In genomic region chr17:33681767-33682166, GRCm38 (mm10) we compare ENCODE assay signal across 13 mouse cellular contexts. TPM values are rescaled to one million over a fixed set of nuclear protein-coding genes. Genes with fewer than 3 reads are reported as not detected.
DNase-seq lines count a peak whose midpoint lies in the region; ATAC-seq and TF ChIP-seq lines count a peak whose summit lies in the region.
"Had no signal": no experiment of that assay in that cellular context is flagged by ENCODE, and none has a peak within 500 bp of the region (broad histone marks: within the 10 kb centered on the region; RNA-seq: fewer than 3 reads in every experiment).

No protein-coding gene starts in this region.

- no peak for TF ChIP-seq RAD21 in CH12.LX (IDR thresholded peaks at IDR 0.05; ENCODE audit: low read depth, low read length)

- DNase-seq in heart, postnatal 36 days, result no peak
- DNase-seq in CH12.LX (ENCODE audit: extremely low read depth), result no peak
- DNase-seq in liver, embryonic 14.5 days (ENCODE audit: low read depth in 3 of 3, low spot score in 3 of 3), result no peak
- no peak for DNase-seq in left cerebral cortex, adult 2 months (ENCODE audit: extremely low spot score in 1 of 2, low spot score in 2 of 2)
- DNase-seq in thymus, postnatal 4 days, result no peak
- no peak for DNase-seq in lung, postnatal 0 days (ENCODE audit: low spot score)
- DNase-seq: cerebellum, postnatal 36 days; kidney, postnatal 14 days; left cerebral cortex, postnatal 4 days had no signal

- no peak overlapping the region for H3K9ac ChIP-seq in heart, embryonic 15.5 days
- no peak overlapping the region; the same call in 1 of the 2 replicates for H3K9ac ChIP-seq in CH12.LX (ENCODE audit: insufficient read depth, low read depth)
- H3K9ac ChIP-seq in forebrain, embryonic 13.5 days, result no peak overlapping the region
- no peak overlapping the region; the same call in 1 of the 2 replicates for H3K9ac ChIP-seq in liver, embryonic 14.5 days (replicated peaks)
- no peak overlapping the region for H3K9ac ChIP-seq in lung, postnatal 0 days (replicated peaks; ENCODE audit: low read depth)

- dilution Hi-C loops in CH12.LX (cut with MboI; ENCODE audit: extremely low pct_ligation_motif_present, extremely low pct_unique_long_range_greater_than_20kb, low sequenced_read_pairs), result no loop called here

- no peaks in the 10 kb centered on the region for H3K27me3 ChIP-seq in heart, embryonic 15.5 days
- no peaks in the 10 kb centered on the region for H3K27me3 ChIP-seq in CH12.LX (replicated peaks)
- no peaks in the 10 kb centered on the region for H3K27me3 ChIP-seq in forebrain, embryonic 13.5 days
- H3K27me3 ChIP-seq in liver, embryonic 14.5 days (ENCODE audit: control insufficient read depth, insufficient read depth, low read length), result no peaks in the 10 kb centered on the region
- no peaks in the 10 kb centered on the region for H3K27me3 ChIP-seq in lung, postnatal 0 days (replicated peaks; ENCODE audit: insufficient read depth, low read length)

- intact Hi-C loops in heart, postnatal 36 days (cut with DNase I), result no loop called here
- intact Hi-C loops in left cerebral cortex, adult 2 months (cut with DNase I), result no loop called here

- in situ Hi-C loops in CH12.LX (cut with MboI; ENCODE audit: low pct_ligation_motif_present, low pct_unique_long_range_greater_than_20kb, low sequenced_read_pairs), result no loop called here

- TF ChIP-seq POLR2A in CH12.LX (IDR thresholded peaks at IDR 0.05; ENCODE audit: low read depth, low read length), result no peak

- no peak for ATAC-seq in heart, embryonic 15.5 days (replicated peaks; ENCODE audit: insufficient number of reproducible peaks, insufficient read depth, low FRiP score, low read depth)
- ATAC-seq in forebrain, embryonic 13.5 days, result no peak
- no peak for ATAC-seq in liver, embryonic 14.5 days (ENCODE audit: insufficient read depth)
- no peak for ATAC-seq in lung, postnatal 0 days

- no peak overlapping the region for H3K4me3 ChIP-seq in heart, embryonic 15.5 days
- H3K4me3 ChIP-seq in CH12.LX (replicated peaks in 1 of 3; ENCODE audit: low read depth in 2 of 3, low read length in 2 of 3, poor library complexity in 1 of 3), result no peak overlapping the region
- no peak overlapping the region for H3K4me3 ChIP-seq in forebrain, embryonic 13.5 days
- H3K4me3 ChIP-seq in liver, embryonic 14.5 days (ENCODE audit: insufficient read depth in 1 of 2, low read depth in 2 of 2, low read length in 2 of 2), result no peak overlapping the region
- no peak overlapping the region for H3K4me3 ChIP-seq in left cerebral cortex, adult 2 months
- H3K4me3 ChIP-seq in lung, postnatal 0 days (ENCODE audit: low read depth, low read length), result no peak overlapping the region
- H3K4me3 ChIP-seq: heart, embryonic 10.5 days had no signal

- H3K9me3 ChIP-seq in heart, embryonic 15.5 days (replicated peaks), result no peaks in the 10 kb centered on the region
- no peaks in the 10 kb centered on the region for H3K9me3 ChIP-seq in CH12.LX (replicated peaks; ENCODE audit: low read length)
- H3K9me3 ChIP-seq in forebrain, embryonic 13.5 days (replicated peaks), result no peaks in the 10 kb centered on the region
- H3K9me3 ChIP-seq in liver, embryonic 14.5 days (ENCODE audit: control insufficient read depth, low read length), result no peaks in the 10 kb centered on the region
- H3K9me3 ChIP-seq in lung, postnatal 0 days (ENCODE audit: low read length), result no peaks in the 10 kb centered on the region
- H3K9me3 ChIP-seq: heart, embryonic 10.5 days had no signal

- no peak for TF ChIP-seq EP300 in CH12.LX (IDR thresholded peaks at IDR 0.05; ENCODE audit: low read length)
- TF ChIP-seq EP300 in liver, embryonic 14.5 days (IDR thresholded peaks at IDR 0.05; ENCODE audit: low read depth), result no peak
- no peak for TF ChIP-seq EP300 in lung, postnatal 0 days (IDR thresholded peaks at IDR 0.05)

- H3K36me3 ChIP-seq in heart, embryonic 15.5 days, result peaks cover 8% of the 10 kb centered on the region
- H3K36me3 ChIP-seq in CH12.LX (replicated peaks in 1 of 2; ENCODE audit: control insufficient read depth in 1 of 2, insufficient read depth in 1 of 2, low read length in 1 of 2), result peaks cover 10 to 36% of the 10 kb centered on the region in 2 experiments
- H3K36me3 ChIP-seq in forebrain, embryonic 13.5 days (ENCODE audit: poor library complexity, severe bottlenecking), result peaks cover 19% of the 10 kb centered on the region
- H3K36me3 ChIP-seq in liver, embryonic 14.5 days (replicated peaks; ENCODE audit: control insufficient read depth, insufficient read depth, low read depth), result peaks cover 29% of the 10 kb centered on the region
- no peaks in the 10 kb centered on the region for H3K36me3 ChIP-seq in lung, postnatal 0 days (ENCODE audit: insufficient read depth, low read length)

- H3K4me2 ChIP-seq in heart, embryonic 15.5 days, result peak overlapping the region; percentile 28; the same call in 1 of the 2 replicates
- peak overlapping the region; percentile 92 for H3K4me2 ChIP-seq in CH12.LX (ENCODE audit: insufficient read depth, low read depth, poor library complexity, severe bottlenecking)
- peak overlapping the region; percentile 99 for H3K4me2 ChIP-seq in forebrain, embryonic 13.5 days
- peak overlapping the region; percentile 79 for H3K4me2 ChIP-seq in liver, embryonic 14.5 days (ENCODE audit: low read depth)
- no peak overlapping the region for H3K4me2 ChIP-seq in lung, postnatal 0 days (replicated peaks; ENCODE audit: low read depth, low read length)

- TF ChIP-seq CTCF in CH12.LX (conservative IDR thresholded peaks at IDR 0.05 in 1 of 2, IDR thresholded peaks at IDR 0.05 in 1 of 2; ENCODE audit: low read depth in 2 of 2, low read length in 2 of 2), result no peak
- no peak for TF ChIP-seq CTCF in liver, embryonic 14.5 days (IDR thresholded peaks at IDR 0.05; ENCODE audit: low read depth)
- TF ChIP-seq CTCF in left cerebral cortex, adult 2 months (IDR thresholded peaks at IDR 0.05), result no peak
- no peak for TF ChIP-seq CTCF in lung, postnatal 0 days (IDR thresholded peaks at IDR 0.05)

- no peak overlapping the region for H3K27ac ChIP-seq in heart, embryonic 15.5 days
- no peak overlapping the region for H3K27ac ChIP-seq in CH12.LX (ENCODE audit: insufficient read depth, low read depth)
- no peak overlapping the region for H3K27ac ChIP-seq in forebrain, embryonic 13.5 days
- no peak overlapping the region for H3K27ac ChIP-seq in liver, embryonic 14.5 days
- H3K27ac ChIP-seq in left cerebral cortex, adult 2 months, result no peak overlapping the region
- no peak overlapping the region for H3K27ac ChIP-seq in lung, postnatal 0 days (ENCODE audit: low read length)
- H3K27ac ChIP-seq: heart, embryonic 10.5 days had no signal

- H3K4me1 ChIP-seq in heart, embryonic 15.5 days (replicated peaks), result peaks cover 45% of the 10 kb centered on the region
- H3K4me1 ChIP-seq in CH12.LX (ENCODE audit: control insufficient read depth in 1 of 2, insufficient read depth in 2 of 2), result peaks cover 7 to 66% of the 10 kb centered on the region in 2 experiments; a peak in 3 of 4 replicates
- peaks cover 49% of the 10 kb centered on the region for H3K4me1 ChIP-seq in forebrain, embryonic 13.5 days
- H3K4me1 ChIP-seq in liver, embryonic 14.5 days (replicated peaks; ENCODE audit: control insufficient read depth in 2 of 2, insufficient read depth in 2 of 2, low read length in 1 of 2), result peaks cover 25 to 36% of the 10 kb centered on the region in 2 experiments
- peaks cover 13% of the 10 kb centered on the region; the same call in 1 of the 2 replicates for H3K4me1 ChIP-seq in lung, postnatal 0 days (ENCODE audit: insufficient read depth, low read depth, low read length)

- peaks cover 78% of the 10 kb centered on the region for H3K79me2 ChIP-seq in CH12.LX (replicated peaks; ENCODE audit: control insufficient read depth, extremely low read depth, insufficient read depth, poor library complexity, severe bottlenecking)

RNA-seq across cellular contexts. Expression of gene Hnrnpm, which starts 4.9 kb away (rescaled TPM):
- 180 and 183 TPM in 2 replicates for polyA plus RNA-seq in heart, embryonic 15.5 days (2015; fragmentation: Nextera tagmentation; extraction: Ambion mirVana)
- 10 to 100 TPM; 82.5 to 83.7 TPM for total RNA-seq in heart, postnatal 36 days (2021)
- total RNA-seq in CH12.LX (2012; rRNA removed) (174 and 217 TPM in 2 replicates), CH12.LX (2014; rRNA removed) (207 and 227 TPM in 2 replicates)
- 756 and 975 TPM in 2 replicates for polyA plus RNA-seq in CH12.LX (2012; ENCODE audit: insufficient read length, low read depth)
- 349 and 356 TPM in 2 replicates for polyA plus RNA-seq in forebrain, embryonic 13.5 days (2015; fragmentation: Nextera tagmentation; extraction: Ambion mirVana)
- polyA plus RNA-seq in liver, embryonic 14.5 days (2012; rRNA removed), result 101 and 136 TPM in 2 replicates
- polyA plus RNA-seq in liver, embryonic 14.5 days (2014; fragmentation: Nextera tagmentation; extraction: Ambion mirVana), result 143 and 164 TPM in 2 replicates
- 100 to 1,000 TPM; 137 to 162 TPM for total RNA-seq in left cerebral cortex, adult 2 months (2021)
- 112 and 146 TPM in 2 replicates for polyA plus RNA-seq in lung, postnatal 0 days (2015; fragmentation: Nextera tagmentation; extraction: Ambion mirVana)

RNA-seq across cellular contexts. Expression of gene March2, which starts 36.7 kb away (rescaled TPM):
- 98.6 and 118 TPM in 2 replicates for polyA plus RNA-seq in heart, embryonic 15.5 days (2015; fragmentation: Nextera tagmentation; extraction: Ambion mirVana)
- total RNA-seq in heart, postnatal 36 days (2021), result 100 to 1,000 TPM; 141 to 157 TPM
- 8.9 and 9.2 TPM in 2 replicates for total RNA-seq in CH12.LX (2012; rRNA removed)
- total RNA-seq in CH12.LX (2014; rRNA removed), result 9.3 and 9.7 TPM in 2 replicates
- polyA plus RNA-seq in CH12.LX (2012; ENCODE audit: insufficient read length, low read depth), result 10.2 and 12.2 TPM in 2 replicates
- 52.2 and 56.5 TPM in 2 replicates for polyA plus RNA-seq in forebrain, embryonic 13.5 days (2015; fragmentation: Nextera tagmentation; extraction: Ambion mirVana)
- polyA plus RNA-seq in liver, embryonic 14.5 days (2012; rRNA removed), result 162 and 167 TPM in 2 replicates
- polyA plus RNA-seq in liver, embryonic 14.5 days (2014; fragmentation: Nextera tagmentation; extraction: Ambion mirVana), result 235 and 236 TPM in 2 replicates
- total RNA-seq in left cerebral cortex, adult 2 months (2021), result 10 to 100 TPM; 93.2 to 94.9 TPM
- polyA plus RNA-seq in lung, postnatal 0 days (2015; fragmentation: Nextera tagmentation; extraction: Ambion mirVana), result 104 and 106 TPM in 2 replicates

RNA-seq across cellular contexts. Expression of gene Pram1, which starts 43.9 kb away (rescaled TPM):
- polyA plus RNA-seq in heart, embryonic 15.5 days (2015; fragmentation: Nextera tagmentation; extraction: Ambion mirVana), result 0.24 and 0.70 TPM in 2 replicates
- under 1 TPM in 1 of 2 experiments, not detected in 1; 0.22 TPM for total RNA-seq in heart, postnatal 36 days (2021)
- total RNA-seq in CH12.LX (2012; rRNA removed) (0.25 and 0.38 TPM in 2 replicates), CH12.LX (2014; rRNA removed) (0.21 TPM in 1 of 2 replicates, not detected in the other)
- 1.1 and 1.7 TPM in 2 replicates for polyA plus RNA-seq in CH12.LX (2012; ENCODE audit: insufficient read length, low read depth)
- 0.75 and 1.2 TPM in 2 replicates for polyA plus RNA-seq in forebrain, embryonic 13.5 days (2015; fragmentation: Nextera tagmentation; extraction: Ambion mirVana)
- polyA plus RNA-seq in liver, embryonic 14.5 days (2012; rRNA removed), result 1.1 and 1.6 TPM in 2 replicates
- polyA plus RNA-seq in liver, embryonic 14.5 days (2014; fragmentation: Nextera tagmentation; extraction: Ambion mirVana), result 1.6 and 2.8 TPM in 2 replicates
- total RNA-seq in left cerebral cortex, adult 2 months (2021), result under 1 TPM; 0.26 to 0.34 TPM
- 1.00 and 1.3 TPM in 2 replicates for polyA plus RNA-seq in lung, postnatal 0 days (2015; fragmentation: Nextera tagmentation; extraction: Ambion mirVana)
- polyA plus RNA-seq: C2C12 had no signal

RNA-seq across cellular contexts. Expression of gene Zfp414, which starts 52.9 kb away (rescaled TPM):
- 29.8 and 32.1 TPM in 2 replicates for polyA plus RNA-seq in heart, embryonic 15.5 days (2015; fragmentation: Nextera tagmentation; extraction: Ambion mirVana)
- 10 to 100 TPM in 1 of 2 experiments, 1 to 10 TPM in 1; 9.8 to 10.6 TPM for total RNA-seq in heart, postnatal 36 days (2021)
- 9.9 TPM in 2 replicates for total RNA-seq in CH12.LX (2012; rRNA removed)
- total RNA-seq in CH12.LX (2014; rRNA removed), result 5.4 and 6.6 TPM in 2 replicates
- 24.8 and 34.3 TPM in 2 replicates for polyA plus RNA-seq in CH12.LX (2012; ENCODE audit: insufficient read length, low read depth)
- 56.5 and 62.4 TPM in 2 replicates for polyA plus RNA-seq in forebrain, embryonic 13.5 days (2015; fragmentation: Nextera tagmentation; extraction: Ambion mirVana)
- polyA plus RNA-seq in liver, embryonic 14.5 days (2012; rRNA removed), result 22.7 and 28.9 TPM in 2 replicates
- 24.6 and 26.5 TPM in 2 replicates for polyA plus RNA-seq in liver, embryonic 14.5 days (2014; fragmentation: Nextera tagmentation; extraction: Ambion mirVana)
- total RNA-seq in left cerebral cortex, adult 2 months (2021), result 10 to 100 TPM; 41.5 to 45.3 TPM
- 30.5 and 34.2 TPM in 2 replicates for polyA plus RNA-seq in lung, postnatal 0 days (2015; fragmentation: Nextera tagmentation; extraction: Ambion mirVana)
